Mouse (Mus musculus) ES-E14 (cell line): ENCODE results near the gene Fam3c.

Experiments used
- CHD2 ChIP-seq: IDR thresholded peaks from 2 replicates; pipeline ENCODE4 v1.6.1; 2014; ENCODE audit warnings: mild to moderate bottlenecking, low read depth, low read length, inconsistent platforms
- HCFC1 ChIP-seq: IDR thresholded peaks from 2 replicates; pipeline ENCODE4 v1.6.1; 2012; ENCODE audit warnings: low read length, inconsistent platforms, borderline replicate concordance; ENCODE audit not compliant: insufficient read depth
- MAFK ChIP-seq: IDR thresholded peaks from 2 replicates; pipeline ENCODE4 v1.6.1; 2014; ENCODE audit warnings: mild to moderate bottlenecking, low read depth, low read length, inconsistent platforms; ENCODE audit not compliant: insufficient read depth
- ZC3H11A ChIP-seq: IDR thresholded peaks from 2 replicates; pipeline ENCODE4 v1.6.1; 2012; ENCODE audit warnings: low read depth, mild to moderate bottlenecking, inconsistent platforms, low read length, borderline replicate concordance
- ZNF384 ChIP-seq: IDR thresholded peaks from 2 replicates; pipeline ENCODE4 v1.6.1; 2012; ENCODE audit warnings: low read depth, low read length, inconsistent platforms

DNA sequence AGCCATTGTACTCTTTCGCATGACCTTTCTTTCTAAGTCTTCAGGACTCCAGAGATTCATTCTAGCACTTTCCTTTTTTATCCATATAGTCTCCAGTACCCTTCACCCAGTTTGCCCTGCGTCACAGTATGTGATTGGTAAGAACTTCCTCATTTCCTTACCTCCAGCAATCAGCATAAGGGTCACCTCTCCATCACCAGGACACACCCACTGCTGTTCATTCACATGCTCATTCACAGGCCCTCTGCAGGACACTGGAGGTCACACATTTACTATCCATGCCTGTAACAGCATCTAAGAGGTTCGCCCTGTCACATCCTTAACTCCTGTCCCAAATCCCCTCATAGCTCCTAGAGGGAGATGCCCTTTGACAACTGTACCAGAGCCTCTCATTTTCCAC lies 7.5 kb upstream of the Fam3c start:
- no peak for TF ChIP-seq ZC3H11A
- TF ChIP-seq MAFK: no peak
- TF ChIP-seq HCFC1: no peak
- no peak for TF ChIP-seq CHD2
- no peak for TF ChIP-seq ZNF384
